Mouse (Mus musculus): ENCODE data around the gene Hk3. TPM values are rescaled to one million over a fixed set of nuclear protein-coding genes. Genes with fewer than 3 reads are reported as not detected.

Gene Hk3
- polyA plus RNA-seq, 1 experiment from 2014 or later: 0.81 TPM

Other genes with a start within 250 kb of the Hk3 start
- gene Eif4e1b, start 237.4 kb downstream of the Hk3 start, polyA plus RNA-seq (2015; fragmentation: Nextera tagmentation; extraction: Ambion mirVana): not detected in 2 replicates
- 4.4 and 5.0 TPM in 2 replicates for gene Tspan17, start 232.0 kb downstream of the Hk3 start, polyA plus RNA-seq (2015; fragmentation: Nextera tagmentation; extraction: Ambion mirVana)
- gene Unc5a, start 72.0 kb downstream of the Hk3 start, polyA plus RNA-seq (2015; fragmentation: Nextera tagmentation; extraction: Ambion mirVana): 0.75 and 1.2 TPM in 2 replicates
- gene Uimc1, start 78.9 kb upstream of the Hk3 start, polyA plus RNA-seq (2015; fragmentation: Nextera tagmentation; extraction: Ambion mirVana): 26.9 and 29.5 TPM in 2 replicates
- gene Zfp346, start 83.9 kb upstream of the Hk3 start, polyA plus RNA-seq (2015; fragmentation: Nextera tagmentation; extraction: Ambion mirVana): 13.0 and 14.1 TPM in 2 replicates
- gene Gm17617, start 112.2 kb upstream of the Hk3 start, polyA plus RNA-seq (2015; fragmentation: Nextera tagmentation; extraction: Ambion mirVana): not detected in 2 replicates
- 0.06 TPM in 1 of 2 replicates, not detected in the other for gene Fgfr4, start 131.3 kb upstream of the Hk3 start, polyA plus RNA-seq (2015; fragmentation: Nextera tagmentation; extraction: Ambion mirVana)
- 52.6 and 73.8 TPM in 2 replicates for gene Nsd1, start 188.4 kb upstream of the Hk3 start, polyA plus RNA-seq (2015; fragmentation: Nextera tagmentation; extraction: Ambion mirVana)

All from thymus, postnatal 0 days (tissue).